Mouse (Mus musculus) CH12.LX (cell line): Measurements from ENCODE around the gene Nmur1. TPM values are rescaled to one million over a fixed set of nuclear protein-coding genes. Genes with fewer than 3 reads are reported as not detected.

Experiments
- DNase-seq: peaks from one replicate; pipeline ENCODE4 v3.0.0-alpha.2; 2013; ENCODE audit errors: extremely low read depth
- H3K27ac ChIP-seq: 2 replicates; pipeline ENCODE4 v1.5.1; 2012; ENCODE audit warnings: low read depth, mild to moderate bottlenecking, control low read depth, moderate library complexity; ENCODE audit not compliant: insufficient read depth
- H3K27me3 ChIP-seq: replicated peaks from 2 replicates; pipeline ENCODE3; 2012; ENCODE audit warnings: inconsistent platforms
- H3K36me3 ChIP-seq, 2 experiments: replicated peaks in 1 of 2; 2 replicates each; pipeline versions ENCODE3 to v1.6.1; 2012; ENCODE audit warnings: inconsistent platforms in 1 of 2, low read length in 1 of 2, mild to moderate bottlenecking in 1 of 2, mixed read lengths in 1 of 2, moderate library complexity in 1 of 2; ENCODE audit not compliant: control insufficient read depth in 1 of 2, insufficient read depth in 1 of 2
- H3K4me1 ChIP-seq, 2 experiments: 2 replicates each; pipeline ENCODE4 v1.6.1; 2012; ENCODE audit warnings: inconsistent platforms in 1 of 2, moderate library complexity in 1 of 2; ENCODE audit not compliant: insufficient read depth in 2 of 2, control insufficient read depth in 1 of 2
- H3K4me2 ChIP-seq: 2 replicates; pipeline ENCODE4 v1.6.1; 2012; ENCODE audit warnings: low read depth, mild to moderate bottlenecking, control low read depth; ENCODE audit not compliant: poor library complexity, insufficient read depth, severe bottlenecking
- H3K4me3 ChIP-seq, 3 experiments: fragments of 150-350 bp in 1 of 3; sonication (generic) in 1 of 3; replicated peaks in 1 of 3; 2 replicates each; pipeline versions ENCODE3 to v1.5.1; 2011 to 2012; ENCODE audit warnings: low read depth in 2 of 3, low read length in 2 of 3, mild to moderate bottlenecking in 2 of 3, moderate library complexity in 2 of 3, control low read depth in 1 of 3, improper control_type of control experiment in 1 of 3, inconsistent platforms in 1 of 3, mixed read lengths in 1 of 3; ENCODE audit not compliant: poor library complexity in 1 of 3
- H3K79me2 ChIP-seq: replicated peaks from 2 replicates; pipeline ENCODE4 v1.6.1; 2012; ENCODE audit warnings: mild to moderate bottlenecking, moderate library complexity; ENCODE audit not compliant: control insufficient read depth, poor library complexity, insufficient read depth, severe bottlenecking; ENCODE audit errors: extremely low read depth
- H3K9ac ChIP-seq: 2 replicates; pipeline ENCODE4 v1.6.1; 2012; ENCODE audit warnings: low read depth, mild to moderate bottlenecking, control low read depth, moderate library complexity; ENCODE audit not compliant: insufficient read depth
- H3K9me3 ChIP-seq: replicated peaks from 2 replicates; pipeline ENCODE3; 2012; ENCODE audit warnings: low read length, inconsistent platforms, mixed read lengths
- BHLHE40 ChIP-seq: IDR thresholded peaks from 2 replicates; pipeline ENCODE4 v1.6.1; 2011; ENCODE audit warnings: mild to moderate bottlenecking, low read depth, low read length, improper control_type of control experiment
- CHD2 ChIP-seq: IDR thresholded peaks from 2 replicates; pipeline ENCODE4 v1.6.1; 2011; ENCODE audit warnings: low read length, improper control_type of control experiment
- CTCF ChIP-seq, 2 experiments: IDR thresholded peaks in 1 of 2; conservative IDR thresholded peaks in 1 of 2; 2 replicates each; pipeline ENCODE4 v1.5.1; 2011 to 2012; ENCODE audit warnings: low read depth in 2 of 2, low read length in 2 of 2, improper control_type of control experiment in 1 of 2, inconsistent platforms in 1 of 2, mild to moderate bottlenecking in 1 of 2, moderate library complexity in 1 of 2
- ELF1 ChIP-seq: IDR thresholded peaks from 2 replicates; pipeline ENCODE4 v1.6.1; 2014; ENCODE audit warnings: low read depth, mild to moderate bottlenecking, inconsistent platforms, low read length, improper control_type of control experiment
- EP300 ChIP-seq: IDR thresholded peaks from 2 replicates; pipeline ENCODE4 v1.6.1; 2011; ENCODE audit warnings: low read length, improper control_type of control experiment
- ETS1 ChIP-seq: conservative IDR thresholded peaks from 2 replicates; pipeline ENCODE4 v1.6.1; 2012; ENCODE audit warnings: low read depth, mild to moderate bottlenecking, inconsistent platforms, low read length, improper control_type of control experiment, moderate library complexity
- HCFC1 ChIP-seq: IDR thresholded peaks from 2 replicates; pipeline ENCODE4 v1.6.1; 2012; ENCODE audit warnings: low read depth, mild to moderate bottlenecking, inconsistent platforms, low read length, improper control_type of control experiment
- MAFK ChIP-seq: IDR thresholded peaks from 2 replicates; pipeline ENCODE4 v1.6.1; 2011; ENCODE audit warnings: low read length, improper control_type of control experiment; ENCODE audit not compliant: insufficient replicate concordance
- MAX ChIP-seq: IDR thresholded peaks from 2 replicates; pipeline ENCODE4 v1.6.1; 2011; ENCODE audit warnings: low read length, improper control_type of control experiment
- MAZ ChIP-seq: IDR thresholded peaks from 2 replicates; pipeline ENCODE4 v1.6.1; 2012; ENCODE audit warnings: low read depth, mild to moderate bottlenecking, inconsistent platforms, low read length, improper control_type of control experiment, moderate library complexity
- MEF2A ChIP-seq: IDR thresholded peaks from 2 replicates; pipeline ENCODE4 v1.6.1; 2014; ENCODE audit warnings: low read depth, mild to moderate bottlenecking, inconsistent platforms, low read length, improper control_type of control experiment, borderline replicate concordance
- MXI1 ChIP-seq: IDR thresholded peaks from 2 replicates; pipeline ENCODE4 v1.6.1; 2011; ENCODE audit warnings: mild to moderate bottlenecking, low read depth, low read length, improper control_type of control experiment
- MYC ChIP-seq: IDR thresholded peaks from 2 replicates; pipeline ENCODE4 v1.6.1; 2011; ENCODE audit warnings: low read depth, mild to moderate bottlenecking, improper control_type of control experiment, low read length
- NELFE ChIP-seq: IDR thresholded peaks from 2 replicates; pipeline ENCODE4 v1.6.1; 2011; ENCODE audit warnings: low read depth, low read length, improper control_type of control experiment
- PAX5 ChIP-seq: IDR thresholded peaks from 2 replicates; pipeline ENCODE4 v1.6.1; 2012; ENCODE audit warnings: low read length, inconsistent platforms, mixed read lengths
- POLR2A ChIP-seq: IDR thresholded peaks from 2 replicates; pipeline ENCODE4 v1.6.1; 2011; ENCODE audit warnings: low read depth, mild to moderate bottlenecking, improper control_type of control experiment, low read length
- POLR2AphosphoS2 ChIP-seq: IDR thresholded peaks from 2 replicates; pipeline ENCODE4 v1.6.1; 2011; ENCODE audit warnings: low read depth, low read length, improper control_type of control experiment
- RAD21 ChIP-seq: IDR thresholded peaks from 2 replicates; pipeline ENCODE4 v1.6.1; 2011; ENCODE audit warnings: low read depth, mild to moderate bottlenecking, low read length, improper control_type of control experiment, moderate library complexity
- RCOR1 ChIP-seq: conservative IDR thresholded peaks from 2 replicates; pipeline ENCODE4 v1.6.1; 2012; ENCODE audit warnings: low read depth, mild to moderate bottlenecking, inconsistent platforms, low read length, improper control_type of control experiment
- SIN3A ChIP-seq: IDR thresholded peaks from 2 replicates; pipeline ENCODE4 v1.6.1; 2012; ENCODE audit warnings: low read length, improper control_type of control experiment, inconsistent platforms
- SMC3 ChIP-seq: IDR thresholded peaks from 2 replicates; pipeline ENCODE4 v1.6.1; 2011; ENCODE audit warnings: low read depth, low read length, improper control_type of control experiment
- TBP ChIP-seq: conservative IDR thresholded peaks from 2 replicates; pipeline ENCODE4 v1.6.1; 2011; ENCODE audit warnings: low read depth, low read length, improper control_type of control experiment
- UBTF ChIP-seq: IDR thresholded peaks from 2 replicates; pipeline ENCODE4 v1.6.1; 2012; ENCODE audit warnings: low read depth, mild to moderate bottlenecking, inconsistent platforms, low read length, improper control_type of control experiment, moderate library complexity
- ZC3H11A ChIP-seq: IDR thresholded peaks from 2 replicates; pipeline ENCODE4 v1.6.1; 2012; ENCODE audit warnings: low read depth, mild to moderate bottlenecking, inconsistent platforms, low read length, improper control_type of control experiment
- ZKSCAN1 ChIP-seq: IDR thresholded peaks from 2 replicates; pipeline ENCODE4 v1.6.1; 2012; ENCODE audit warnings: low read depth, inconsistent platforms, low read length, improper control_type of control experiment, borderline replicate concordance
- ZMIZ1 ChIP-seq: IDR thresholded peaks from 2 replicates; pipeline ENCODE4 v1.6.1; 2012; ENCODE audit warnings: low read depth, mild to moderate bottlenecking, inconsistent platforms, low read length, improper control_type of control experiment
- dilution Hi-C: fragments of 300-500 bp; cut with MboI; formaldehyde crosslinking; loops from 2 replicates; pipeline ENCODE4 v1.14.3; 2020; ENCODE audit warnings: low sequenced_read_pairs; ENCODE audit not compliant: extremely low pct_unique_long_range_greater_than_20kb, extremely low pct_ligation_motif_present
- in situ Hi-C: fragments of 300-500 bp; cut with MboI; formaldehyde crosslinking; loops from 3 replicates; pipeline ENCODE4 v1.14.3; 2019; ENCODE audit warnings: low sequenced_read_pairs, low pct_ligation_motif_present, low pct_unique_long_range_greater_than_20kb, mixed read lengths
- polyA plus RNA-seq: library from polyadenylated mRNA; unstranded; fragments of >175 nt; gene quantifications from 2 replicates; pipeline ENCODE4 v1.2.1, GENCODE M21; 2012; ENCODE audit warnings: low read depth; ENCODE audit not compliant: insufficient read length
- total RNA-seq, 2 experiments: library from RNA; depleted of rRNA; stranded (reverse); fragments of 300-350 nt in 1 of 2; fragments of >200 nt in 1 of 2; gene quantifications; 2 replicates each; pipeline ENCODE4 v1.2.3; 2012 to 2014

Nmur1 gene
- total and polyA plus RNA-seq, 3 experiments = 0.16 TPM; not detected in 2

GRCm38 (mm10) chr1:86438501-86438900, 12.5 kb upstream of the Nmur1 start (continued):
- TF ChIP-seq CHD2 (no peak), MAZ (no peak), BHLHE40 (no peak), POLR2A (no peak), RAD21 (peak; percentile 70)

GRCm38 (mm10) chr1:86438014-86438319, 11.9 kb upstream of the Nmur1 start:
- in situ Hi-C loops = loop anchor here (5.0 to 25.0 kb wide), 2 partner anchors 41 to 599 kb away; no protein-coding TSS in a partner anchor
- no peaks in the 10 kb centered on the region for H3K79me2 ChIP-seq
- H3K4me1 ChIP-seq = peaks cover 30 to 68% of the 10 kb centered on the region in 2 experiments
- TF ChIP-seq RCOR1 (no peak), SMC3 (no peak), MAX (no peak; the same call in 1 of the 2 replicates), ZMIZ1 (no peak), ETS1 (no peak), MXI1 (peak; percentile 3; the same call in 1 of the 2 replicates), MAFK (peak; percentile 57; the same call in 1 of the 2 replicates), BHLHE40 (0 out of 2 replicates have a peak, but pooled peaks have one; percentile 22), CHD2 (no peak), SIN3A (peak; percentile 34; the same call in 1 of the 2 replicates), ZC3H11A (no peak), MEF2A (no peak), HCFC1 (no peak)
- no peaks in the 10 kb centered on the region for H3K9me3 ChIP-seq
- dilution Hi-C loops = no loop called here
- H3K4me2 ChIP-seq = peak overlapping the region; percentile 37; the same call in 1 of the 2 replicates
- peak overlapping the region; percentile 12; the same call in 1 of the 2 replicates for H3K9ac ChIP-seq
- H3K4me3 ChIP-seq = no peak overlapping the region
- H3K27me3 ChIP-seq = no peaks in the 10 kb centered on the region
- no peak for DNase-seq
- no peaks in the 10 kb centered on the region for H3K36me3 ChIP-seq
- H3K27ac ChIP-seq = peak overlapping the region; percentile 65

- H3K79me2 ChIP-seq = no peaks in the 10 kb centered on the region; the same call in 1 of the 2 replicates
- peaks cover 29 to 69% of the 10 kb centered on the region in 2 experiments for H3K4me1 ChIP-seq
- H3K36me3 ChIP-seq = no peaks in the 10 kb centered on the region
- DNase-seq = peak; percentile 58
- dilution Hi-C loops = no loop called here
- H3K9ac ChIP-seq = peak overlapping the region; percentile 12
- in situ Hi-C loops = loop anchor here (5.0 to 25.0 kb wide), 2 partner anchors 40 to 600 kb away; no protein-coding TSS in a partner anchor
- peak overlapping the region; percentile 37 for H3K4me2 ChIP-seq
- no peaks in the 10 kb centered on the region for H3K9me3 ChIP-seq
- H3K27me3 ChIP-seq = no peaks in the 10 kb centered on the region
- peak overlapping the region; percentile 65 for H3K27ac ChIP-seq
- H3K4me3 ChIP-seq = no peak overlapping the region
- TF ChIP-seq BHLHE40 = no peak
- no peak for TF ChIP-seq MYC
- TF ChIP-seq HCFC1 = no peak
- TF ChIP-seq MAX = peak; percentile 43; the same call in 1 of the 2 replicates
- TF ChIP-seq NELFE = 0 out of 2 replicates have a peak, but pooled peaks have one; percentile 30
- TF ChIP-seq RAD21 = no peak
- no peak for TF ChIP-seq PAX5
- 0 out of 2 replicates have a peak, but pooled peaks have one; percentile 29 for TF ChIP-seq TBP
- no peak for TF ChIP-seq CHD2
- no peak; the same call in 1 of the 2 replicates for TF ChIP-seq MXI1
- 0 out of 2 replicates have a peak, but pooled peaks have one; percentile 48 for TF ChIP-seq MAZ
- TF ChIP-seq SMC3 = no peak
- no peak for TF ChIP-seq UBTF
- no peak for TF ChIP-seq ZC3H11A
- TF ChIP-seq ELF1 = no peak
- no peak for TF ChIP-seq POLR2AphosphoS2
- TF ChIP-seq EP300 = no peak; the same call in 1 of the 2 replicates
- TF ChIP-seq CTCF (conservative IDR thresholded peaks at IDR 0.05 in 1 of 2, IDR thresholded peaks at IDR 0.05 in 1 of 2; ENCODE audit: low read depth in 2 of 2, low read length in 2 of 2) = no peak
- no peak for TF ChIP-seq MEF2A
- TF ChIP-seq ZKSCAN1 = no peak
Observed at GRCm38 (mm10) chr1:86437219-86438013, 11.4 kb upstream of the Nmur1 start.
